ENCODE assay signal across 8 mouse cellular contexts in the genomic region with DNA sequence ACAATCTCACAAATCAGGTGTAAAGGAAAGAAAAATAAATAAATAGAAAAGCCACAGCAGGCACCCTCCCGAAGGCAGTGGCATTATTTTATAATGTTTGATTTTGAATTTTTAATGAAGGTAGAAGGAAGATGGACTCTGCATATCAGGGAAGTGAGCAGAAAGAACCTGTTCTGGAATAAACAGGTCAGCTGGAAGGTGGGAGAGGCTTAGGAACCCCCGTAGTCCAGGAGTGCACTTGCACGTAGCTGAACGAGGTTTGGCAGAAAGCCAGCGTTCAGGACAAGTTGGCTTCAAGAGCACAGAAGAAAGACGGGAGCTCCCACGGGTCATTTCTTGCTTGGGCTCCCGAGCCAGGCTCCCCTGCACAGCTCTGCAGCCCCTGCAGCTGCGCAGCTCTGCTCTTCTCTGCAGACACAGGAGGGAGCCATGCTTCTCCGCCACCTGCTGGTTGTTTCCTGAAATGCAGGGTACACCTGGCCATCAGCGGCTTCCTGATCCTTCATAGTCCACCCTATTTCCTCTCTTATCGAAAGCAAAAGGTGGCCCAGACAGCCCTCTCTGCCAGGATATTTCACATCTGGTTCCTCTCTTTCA.
DNase-seq lines count a peak whose midpoint lies in the region; ATAC-seq and TF ChIP-seq lines count a peak whose summit lies in the region.

No protein-coding gene starts in this region.

- H3K4me1 ChIP-seq in megakaryocyte, embryonic 14.5 days = peaks cover 41% of the 10 kb centered on the region

- H3K27ac ChIP-seq in gastrocnemius, adult 2 months = no peak overlapping the region

- H3K4me3 ChIP-seq in gastrocnemius, adult 2 months = peak overlapping the region; percentile 29; the same call in 1 of the 2 replicates
- peak overlapping the region; percentile 76 for H3K4me3 ChIP-seq in megakaryocyte, embryonic 14.5 days (replicated peaks)

- peak; percentile 84 for TF ChIP-seq CTCF in gastrocnemius, adult 2 months (IDR thresholded peaks at IDR 0.05)

- intact Hi-C loops in gastrocnemius, adult 2 months (cut with DNase I) = loop anchor here (10.0 kb wide), 1 partner anchor 417 kb away; no protein-coding TSS in a partner anchor

- 0 out of 2 replicates have a peak, but pooled peaks cover 3% of the 10 kb centered on the region for H3K9me3 ChIP-seq in megakaryocyte, embryonic 14.5 days

- peak; percentile 93 for ATAC-seq in inflammation-experienced regulatory T-cells, adult 6 months

- peaks cover 3% of the 10 kb centered on the region for H3K27me3 ChIP-seq in megakaryocyte, embryonic 14.5 days (replicated peaks)

- DNase-seq in ZHBTc4 (ENCODE audit: low read depth, low spot score) = peak; percentile 82
- DNase-seq in cerebellum, postnatal 4 days (ENCODE audit: low spot score in 2 of 2) = peak; percentile 69 to 81
- peak; percentile 66 for DNase-seq in gastrocnemius, adult 2 months
- peak; percentile 55 to 75 for DNase-seq in left cerebral cortex, adult 8-10 months (ENCODE audit: low spot score in 2 of 2)
- peak; percentile 89 to 92 for DNase-seq in right cerebral cortex, adult 2 months (ENCODE audit: low spot score in 2 of 2)
- peak; percentile 42 for DNase-seq in urinary bladder, adult 2 months (ENCODE audit: low spot score)

- H3K36me3 ChIP-seq in megakaryocyte, embryonic 14.5 days (replicated peaks; ENCODE audit: low read length) = no peaks in the 10 kb centered on the region
